ENCODE assay signal across 8 mouse cellular contexts in the genomic region with DNA sequence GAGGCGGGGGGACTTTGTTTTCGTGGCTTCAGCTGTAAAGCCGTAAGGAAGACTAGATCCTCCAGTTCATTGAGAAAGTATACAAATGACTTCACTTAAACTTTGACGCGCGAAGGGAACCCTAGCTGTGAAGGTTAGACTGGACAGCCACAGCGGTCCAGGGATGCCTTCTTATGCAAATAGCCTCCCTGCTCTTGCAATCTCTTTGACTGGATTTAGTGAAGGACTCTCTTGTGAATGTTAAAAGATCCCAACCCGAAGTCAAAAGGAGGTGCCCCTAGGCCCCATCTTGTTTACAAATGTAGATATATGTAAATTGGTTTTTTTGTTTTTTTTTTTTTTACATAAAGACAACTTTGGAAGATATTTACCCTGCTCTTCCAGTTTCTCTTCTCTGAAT. TPM values are rescaled to one million over a fixed set of nuclear protein-coding genes. Genes with fewer than 3 reads are reported as not detected.
DNase-seq lines count a peak whose midpoint lies in the region; ATAC-seq lines count a peak whose summit lies in the region.

No protein-coding gene starts in this region.

- no peak for DNase-seq in heart, embryonic 10.5 days (ENCODE audit: low spot score)
- DNase-seq in heart, postnatal 14 days: no peak
- peak; percentile 98 for DNase-seq in ES-CJ7 (ENCODE audit: low read depth, low spot score)
- DNase-seq in midbrain, embryonic 10.5 days (ENCODE audit: low spot score): no peak
- no peak for DNase-seq in right cerebral cortex, adult 2 months (ENCODE audit: low spot score in 2 of 2)
- DNase-seq in left cerebral cortex, adult 11 months (ENCODE audit: low spot score): no peak
- no peak for DNase-seq in left cerebral cortex, postnatal 4 days

- intact Hi-C loops in heart, postnatal 14 days (cut with DNase I): loop anchor here (2.0 kb wide), 1 partner anchor 23 kb away; a partner anchor contains a TSS
- intact Hi-C loops in left cerebral cortex, postnatal 4 days (cut with DNase I): no loop called here

- ATAC-seq in forebrain, embryonic 16.5 days: no peak

- peak overlapping the region; percentile 68 for H3K9ac ChIP-seq in forebrain, embryonic 16.5 days (replicated peaks; ENCODE audit: low read depth, low read length)

- H3K4me3 ChIP-seq in heart, embryonic 10.5 days: peak overlapping the region; percentile 70
- peak overlapping the region; percentile 65 for H3K4me3 ChIP-seq in forebrain, embryonic 16.5 days (replicated peaks; ENCODE audit: low read length)
- H3K4me3 ChIP-seq in midbrain, embryonic 10.5 days: peak overlapping the region; percentile 90

- peak overlapping the region; percentile 91 for H3K27ac ChIP-seq in heart, embryonic 10.5 days
- peak overlapping the region; percentile 94 for H3K27ac ChIP-seq in forebrain, embryonic 16.5 days (ENCODE audit: low read length)
- peak overlapping the region; percentile 91 for H3K27ac ChIP-seq in midbrain, embryonic 10.5 days (replicated peaks)

- peak overlapping the region; percentile 82 for H3K4me2 ChIP-seq in forebrain, embryonic 16.5 days (ENCODE audit: low read length)

- H3K4me1 ChIP-seq in heart, embryonic 10.5 days: peaks cover 47% of the 10 kb centered on the region
- H3K4me1 ChIP-seq in forebrain, embryonic 16.5 days (replicated peaks; ENCODE audit: control insufficient read depth, insufficient read depth, low read length): peaks cover 28% of the 10 kb centered on the region
- H3K4me1 ChIP-seq in midbrain, embryonic 10.5 days: peaks cover 37% of the 10 kb centered on the region

- H3K27me3 ChIP-seq in heart, embryonic 10.5 days (ENCODE audit: insufficient read depth, poor library complexity, severe bottlenecking): no peaks in the 10 kb centered on the region
- no peaks in the 10 kb centered on the region for H3K27me3 ChIP-seq in forebrain, embryonic 16.5 days (replicated peaks; ENCODE audit: control insufficient read depth, insufficient read depth, low read length)
- H3K27me3 ChIP-seq in midbrain, embryonic 10.5 days (ENCODE audit: low read depth, poor library complexity, severe bottlenecking): no peaks in the 10 kb centered on the region

- no peaks in the 10 kb centered on the region for H3K9me3 ChIP-seq in heart, embryonic 10.5 days
- H3K9me3 ChIP-seq in forebrain, embryonic 16.5 days (ENCODE audit: control insufficient read depth, low read length): no peaks in the 10 kb centered on the region
- no peaks in the 10 kb centered on the region for H3K9me3 ChIP-seq in midbrain, embryonic 10.5 days (replicated peaks)

- H3K36me3 ChIP-seq in heart, embryonic 10.5 days: peaks cover 20% of the 10 kb centered on the region
- H3K36me3 ChIP-seq in forebrain, embryonic 16.5 days (ENCODE audit: control insufficient read depth, insufficient read depth): no peaks in the 10 kb centered on the region
- peaks cover 41% of the 10 kb centered on the region for H3K36me3 ChIP-seq in midbrain, embryonic 10.5 days

- WGBS in heart, embryonic 10.5 days: 1% methylated on average over 8 of the region's 8 CpGs
- WGBS in forebrain, embryonic 16.5 days: under 1% methylated on average over 8 of the region's 8 CpGs
- WGBS in midbrain, embryonic 10.5 days: under 1% methylated on average over 8 of the region's 8 CpGs

RNA-seq across cellular contexts. Expression of a gene that starts 1.7 kb away (rescaled TPM):
- polyA plus RNA-seq in heart, embryonic 10.5 days (2016; fragmentation: Nextera tagmentation; extraction: Ambion mirVana): 104 and 161 TPM in 2 replicates
- total RNA-seq in heart, postnatal 14 days (2021): 10 to 100 TPM; 22.1 to 27.3 TPM
- polyA plus RNA-seq in forebrain, embryonic 16.5 days (2015; fragmentation: Nextera tagmentation; extraction: Ambion mirVana): 103 and 109 TPM in 2 replicates
- polyA plus RNA-seq in midbrain, embryonic 10.5 days (2016; fragmentation: Nextera tagmentation; extraction: Ambion mirVana): 148 and 166 TPM in 2 replicates
- total RNA-seq in left cerebral cortex, postnatal 4 days (2021): 10 to 100 TPM; 38.0 to 39.1 TPM

RNA-seq across cellular contexts. Expression of a gene that starts 1.8 kb away (rescaled TPM):
- polyA plus RNA-seq in heart, embryonic 10.5 days (2016; fragmentation: Nextera tagmentation; extraction: Ambion mirVana): 27.2 and 32.4 TPM in 2 replicates
- 1 to 10 TPM; 4.3 to 6.5 TPM for total RNA-seq in heart, postnatal 14 days (2021)
- 27.3 and 28.6 TPM in 2 replicates for polyA plus RNA-seq in forebrain, embryonic 16.5 days (2015; fragmentation: Nextera tagmentation; extraction: Ambion mirVana)
- 45.0 and 50.7 TPM in 2 replicates for polyA plus RNA-seq in midbrain, embryonic 10.5 days (2016; fragmentation: Nextera tagmentation; extraction: Ambion mirVana)
- total RNA-seq in left cerebral cortex, postnatal 4 days (2021): 1 to 10 TPM; 8.5 to 8.6 TPM

RNA-seq across cellular contexts. Expression of a gene that starts 21.8 kb away (rescaled TPM):
- 61.0 and 89.9 TPM in 2 replicates for polyA plus RNA-seq in heart, embryonic 10.5 days (2016; fragmentation: Nextera tagmentation; extraction: Ambion mirVana)
- total RNA-seq in heart, postnatal 14 days (2021): 10 to 100 TPM; 60.5 to 70.3 TPM
- 95.7 and 123 TPM in 2 replicates for polyA plus RNA-seq in forebrain, embryonic 16.5 days (2015; fragmentation: Nextera tagmentation; extraction: Ambion mirVana)
- 48.8 and 53.9 TPM in 2 replicates for polyA plus RNA-seq in midbrain, embryonic 10.5 days (2016; fragmentation: Nextera tagmentation; extraction: Ambion mirVana)
- 100 to 1,000 TPM; 180 to 225 TPM for total RNA-seq in left cerebral cortex, postnatal 4 days (2021)

RNA-seq across cellular contexts. Expression of a gene that starts 23.9 kb away (rescaled TPM):
- 15.6 and 24.1 TPM in 2 replicates for polyA plus RNA-seq in heart, embryonic 10.5 days (2016; fragmentation: Nextera tagmentation; extraction: Ambion mirVana)
- 10 to 100 TPM; 31.8 to 31.9 TPM for total RNA-seq in heart, postnatal 14 days (2021)
- 30.2 and 33.8 TPM in 2 replicates for polyA plus RNA-seq in forebrain, embryonic 16.5 days (2015; fragmentation: Nextera tagmentation; extraction: Ambion mirVana)
- 6.0 and 8.6 TPM in 2 replicates for polyA plus RNA-seq in midbrain, embryonic 10.5 days (2016; fragmentation: Nextera tagmentation; extraction: Ambion mirVana)
- 100 to 1,000 TPM; 166 to 200 TPM for total RNA-seq in left cerebral cortex, postnatal 4 days (2021)

RNA-seq across cellular contexts. Expression of a gene that starts 32.9 kb away (rescaled TPM):
- polyA plus RNA-seq in heart, embryonic 10.5 days (2016; fragmentation: Nextera tagmentation; extraction: Ambion mirVana): 0.18 and 0.95 TPM in 2 replicates
- total RNA-seq in heart, postnatal 14 days (2021): under 1 TPM; 0.07 to 0.38 TPM
- 3.5 and 3.7 TPM in 2 replicates for polyA plus RNA-seq in forebrain, embryonic 16.5 days (2015; fragmentation: Nextera tagmentation; extraction: Ambion mirVana)
- polyA plus RNA-seq in midbrain, embryonic 10.5 days (2016; fragmentation: Nextera tagmentation; extraction: Ambion mirVana): 1.2 and 1.9 TPM in 2 replicates
- 1 to 10 TPM; 9.3 to 9.7 TPM for total RNA-seq in left cerebral cortex, postnatal 4 days (2021)
